Mouse (Mus musculus) regulatory T cell (primary cell): ENCODE data around the gene Lrrc46.

Source experiments
- in situ Hi-C: fragments of 300-600 bp; cut with MboI, MseI; formaldehyde crosslinking; loops from one replicate; pipeline ENCODE4 v1.15.1; 2025; ENCODE audit warnings: high pct_unique_total_duplicates

Gene Lrrc46

DNA sequence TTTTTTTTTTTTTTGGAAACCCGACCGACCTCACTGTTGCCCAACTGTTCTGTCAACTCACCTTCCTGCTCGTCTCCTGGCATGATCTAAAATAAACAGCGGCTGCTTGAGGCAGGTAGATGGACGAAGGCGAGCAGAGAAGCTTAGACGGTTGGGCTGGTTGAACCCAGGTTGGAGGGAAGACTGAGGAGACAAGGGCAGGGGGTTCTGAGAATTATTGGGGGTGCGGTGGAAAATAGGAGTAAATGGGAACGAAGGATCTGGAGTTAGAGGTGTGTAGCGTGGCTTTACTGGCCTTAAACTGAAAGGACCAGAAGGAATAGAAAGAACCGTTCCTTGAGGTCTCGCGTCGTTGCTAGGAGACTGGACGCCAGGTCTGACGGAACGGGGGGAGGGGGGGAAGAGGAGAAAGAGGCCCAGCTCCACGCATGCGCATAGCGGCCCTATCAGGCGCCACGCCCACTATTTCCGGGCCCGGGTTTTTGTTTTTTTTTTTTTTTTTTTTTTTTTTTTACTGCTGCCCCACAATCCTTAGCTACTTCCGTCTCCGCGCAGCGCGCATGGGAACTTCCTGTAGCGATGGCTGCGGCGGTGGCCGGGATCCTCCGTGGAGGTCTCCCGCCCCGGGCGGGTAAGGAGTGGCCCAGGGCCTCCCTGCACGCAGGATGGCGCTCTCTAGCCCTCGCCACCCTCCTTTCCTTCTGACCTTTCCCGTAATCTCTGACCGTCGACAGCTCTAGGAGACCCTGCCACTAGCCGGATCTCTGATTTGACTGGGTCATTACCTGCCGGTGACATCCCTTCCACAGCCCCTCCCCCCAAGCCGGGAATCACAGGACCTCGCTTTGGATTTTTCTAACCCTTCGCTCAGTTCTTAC lies at the start of gene Lrrc46, which contains the start of gene Mrpl10:
Gene Lrrc46, minus strand, starts transcription at position 386 of the 878 bp plus-strand sequence.
Gene Mrpl10, plus strand, starts transcription at position 539 of the 878 bp plus-strand sequence.
- in situ Hi-C loops = no loop called here

DNA sequence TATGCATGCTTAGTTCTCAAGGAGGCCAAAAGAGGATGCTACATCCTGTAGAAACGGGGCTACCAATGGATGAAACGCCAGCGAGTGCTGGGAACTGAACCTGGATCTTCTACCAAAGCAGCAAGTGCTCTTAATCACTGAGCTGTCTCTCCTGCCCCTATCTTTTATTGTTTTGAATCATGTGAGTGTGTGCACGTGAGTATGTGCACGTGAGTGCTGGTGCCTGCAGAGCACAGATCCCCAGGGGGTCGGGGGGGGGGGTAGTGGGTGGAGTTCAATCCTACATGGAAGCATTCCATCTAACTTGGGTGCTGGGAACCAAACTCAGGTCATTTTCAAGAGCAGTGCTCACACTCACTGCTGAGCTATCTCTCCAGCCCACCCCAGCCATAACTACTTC lies 45.2 kb upstream of the Lrrc46 start:
- in situ Hi-C loops = no loop called here

DNA sequence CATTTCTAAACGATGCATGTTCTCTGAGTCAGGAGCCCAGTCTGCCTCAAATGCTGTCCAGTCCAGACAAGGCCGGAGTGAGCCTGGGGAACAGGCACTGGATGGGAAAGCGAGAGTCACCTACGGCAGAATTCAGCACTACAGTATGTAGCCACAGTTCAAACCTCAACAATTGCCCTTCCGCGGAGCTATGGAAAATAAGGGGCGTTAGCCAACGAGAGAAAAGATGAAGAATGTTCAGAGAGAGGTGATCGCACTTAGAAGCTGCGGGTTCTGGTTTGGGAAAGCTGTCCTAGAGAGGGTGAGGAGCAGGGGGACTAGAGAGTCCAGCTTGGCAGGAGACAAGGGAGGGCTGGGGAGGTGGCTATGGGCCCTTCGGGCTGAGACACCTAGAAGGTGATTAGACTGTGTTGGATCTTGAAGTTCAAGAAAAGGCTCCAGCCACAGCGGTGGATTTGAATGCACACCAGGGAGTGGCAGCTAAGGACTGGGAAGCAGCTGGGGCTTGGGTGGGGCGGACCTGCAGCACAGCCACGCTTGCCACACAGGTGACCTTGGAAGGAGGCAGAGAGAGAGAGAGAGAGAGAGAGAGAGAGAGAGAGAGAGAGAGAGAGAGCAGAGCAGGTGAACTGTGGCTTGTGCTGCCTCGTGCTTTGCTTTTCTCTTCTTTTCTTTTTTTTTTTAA lies 43.8 kb upstream of the Lrrc46 start:
- in situ Hi-C loops = no loop called here

DNA sequence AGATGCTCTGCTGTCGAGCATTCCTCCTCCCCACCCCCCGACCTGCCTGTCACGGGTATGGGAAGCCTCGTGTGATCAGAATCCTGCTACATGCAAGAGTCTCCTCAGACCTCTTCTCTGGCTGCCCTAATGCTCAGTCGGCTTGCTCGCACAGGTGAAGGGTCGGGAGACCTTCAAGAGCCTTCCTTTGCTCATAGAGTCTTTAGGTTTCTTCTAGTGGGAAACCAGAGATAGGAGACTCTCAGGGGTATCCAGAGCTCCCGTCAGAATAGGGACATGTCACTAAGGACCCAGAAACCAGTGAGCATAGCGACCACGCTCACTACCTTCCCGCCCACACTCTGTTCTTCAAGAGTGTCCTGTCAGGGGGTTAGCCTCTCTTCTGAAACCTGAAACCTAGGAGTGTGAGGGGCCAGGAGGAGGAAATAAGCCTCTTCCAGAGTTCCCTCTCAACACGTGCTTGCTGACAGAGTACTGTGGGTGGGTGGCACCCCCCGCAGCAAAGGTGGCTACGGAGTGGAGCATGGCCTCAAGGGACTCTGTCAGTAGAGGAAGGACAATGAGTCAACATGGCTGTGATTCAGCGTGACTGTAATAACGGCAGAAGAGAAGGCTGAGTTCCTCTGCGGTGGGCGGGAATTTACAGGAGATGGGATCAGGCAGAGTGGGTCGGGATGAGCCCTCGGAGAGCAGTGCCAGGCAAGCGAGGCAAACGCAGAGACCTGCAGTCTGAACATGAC lies 42.4 kb upstream of the Lrrc46 start:
- in situ Hi-C loops = no loop called here

DNA sequence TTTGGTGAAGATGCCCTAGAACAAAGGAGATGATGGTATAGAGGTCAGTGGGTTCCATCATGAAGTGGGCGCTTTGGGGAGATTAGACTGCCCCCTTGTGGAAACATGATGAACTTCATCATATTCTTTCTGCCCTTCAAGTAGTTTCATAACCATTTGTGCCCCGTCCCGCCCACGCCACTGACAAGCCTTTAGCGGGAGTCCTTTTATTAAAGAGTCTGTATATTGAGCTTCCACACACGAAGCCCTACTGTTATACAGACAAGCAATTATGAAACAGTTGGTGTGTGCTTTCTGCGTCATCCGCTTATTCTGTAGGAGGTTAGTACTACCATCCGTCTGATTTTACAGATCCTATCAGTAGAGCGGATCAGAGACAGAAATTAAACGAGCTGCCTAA lies 41.8 kb upstream of the Lrrc46 start:
- in situ Hi-C loops = no loop called here

DNA sequence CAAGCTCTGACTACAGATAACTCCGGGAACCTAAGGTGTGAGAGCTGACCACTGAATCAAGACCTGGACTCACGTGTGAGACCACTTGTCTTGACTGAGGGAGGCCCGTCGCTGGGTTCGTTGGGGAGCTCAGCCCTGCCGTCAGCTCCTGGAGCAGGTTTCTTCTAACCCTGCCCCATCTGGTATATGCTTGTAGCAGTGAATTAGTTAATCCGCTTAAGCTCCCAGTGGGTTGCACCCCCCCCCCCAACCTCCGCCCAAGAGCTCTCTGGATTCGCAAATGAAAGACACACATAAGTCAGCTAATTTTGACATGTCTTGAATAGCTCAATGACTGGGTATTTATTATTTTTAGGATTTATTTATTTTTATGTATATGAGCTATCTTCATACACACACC lies 39.1 kb upstream of the Lrrc46 start:
- in situ Hi-C loops = no loop called here

DNA sequence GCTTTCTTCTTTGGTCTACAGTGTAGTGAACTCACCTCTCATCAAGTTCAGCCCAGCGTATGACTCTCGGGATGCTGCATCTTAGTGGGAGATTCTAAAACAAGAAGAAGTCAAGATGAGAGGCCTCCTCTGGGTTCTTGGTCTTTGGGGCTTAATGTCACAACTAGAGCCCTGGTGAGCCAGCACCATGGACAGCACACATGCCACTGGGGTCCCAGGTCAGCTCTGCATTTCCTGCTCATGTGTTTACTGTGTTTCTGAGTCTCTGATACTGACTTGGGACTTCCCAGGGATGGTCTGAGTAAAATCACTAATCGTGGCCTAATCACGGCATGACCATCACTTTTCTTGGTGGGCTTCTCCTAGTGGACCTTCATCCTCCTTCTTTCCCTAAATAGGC lies 37.5 kb upstream of the Lrrc46 start:
- in situ Hi-C loops = no loop called here

DNA sequence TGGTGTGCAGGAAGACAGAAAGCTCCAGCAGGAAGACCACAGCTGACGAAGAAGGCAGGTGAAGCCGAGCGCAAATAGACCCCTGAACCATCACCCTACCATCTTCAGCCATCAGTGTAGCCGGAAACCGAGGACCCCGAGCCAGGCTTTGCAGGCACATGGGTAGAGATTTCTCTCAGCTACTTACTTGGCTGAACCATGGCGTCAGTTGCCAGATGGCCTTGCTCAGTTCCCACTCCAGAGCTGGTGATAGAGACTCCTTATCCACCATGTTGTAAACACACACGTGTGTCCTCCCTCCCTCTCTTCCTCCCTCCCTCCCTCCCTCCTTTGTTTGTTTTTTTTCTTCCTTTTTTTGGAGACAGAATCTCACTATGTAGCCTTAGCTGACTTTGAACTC lies 33.0 kb upstream of the Lrrc46 start:
- in situ Hi-C loops = no loop called here

DNA sequence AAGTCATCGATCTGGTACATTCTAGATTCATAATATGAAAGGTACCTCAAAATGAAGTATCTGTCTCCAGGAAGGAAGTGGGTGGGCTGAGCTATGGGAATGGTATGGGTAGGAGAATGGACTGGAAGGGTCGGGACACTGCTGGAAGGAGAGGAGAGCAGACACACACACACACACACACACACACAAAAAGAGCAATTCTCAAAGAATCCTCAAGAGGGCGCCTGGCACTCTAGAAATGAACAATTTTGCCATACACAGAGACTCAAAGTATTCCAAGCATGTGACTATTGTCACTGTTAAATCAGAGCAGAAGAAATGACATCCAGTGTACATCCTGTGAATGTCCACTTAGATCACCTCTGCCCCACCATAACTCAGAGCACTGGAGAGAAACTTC lies 31.3 kb upstream of the Lrrc46 start:
- in situ Hi-C loops = no loop called here

DNA sequence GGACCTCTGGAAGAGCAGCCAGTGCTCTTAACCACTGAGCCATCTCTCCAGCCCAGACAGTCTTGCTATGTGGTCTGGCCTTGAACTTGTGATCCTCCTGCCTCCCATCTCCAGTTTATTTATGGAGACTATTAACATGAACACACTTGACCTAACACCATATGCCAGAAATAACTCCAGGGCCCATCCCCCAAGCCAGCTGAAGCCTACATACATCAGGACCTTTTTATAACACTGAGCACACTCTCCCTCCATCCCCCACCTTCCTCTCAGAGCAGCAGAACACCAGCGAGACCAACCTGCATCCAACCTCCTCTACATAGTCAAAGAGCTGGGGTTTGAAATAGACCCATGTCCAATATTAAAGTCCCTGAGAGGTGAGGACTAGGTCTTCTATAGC lies 29.9 kb upstream of the Lrrc46 start:
- in situ Hi-C loops = no loop called here

DNA sequence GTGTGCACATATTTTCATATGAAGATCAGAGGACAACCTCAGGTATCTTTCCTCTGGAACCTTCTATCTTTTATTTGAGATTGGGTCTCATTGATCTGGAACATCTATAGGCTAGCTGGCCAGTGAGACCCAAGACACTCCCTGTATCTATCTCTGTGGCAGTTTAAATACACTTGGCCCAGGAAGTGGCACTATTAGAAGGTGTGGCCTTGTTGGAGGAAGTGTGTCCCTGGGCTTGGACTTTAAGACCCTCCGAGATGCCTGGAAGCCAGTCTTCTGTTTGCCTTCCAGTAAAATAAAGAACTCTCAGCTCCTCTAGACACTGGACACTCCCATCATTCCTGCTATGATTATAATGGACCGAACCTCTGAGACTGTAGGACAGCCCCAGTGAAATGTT lies 28.6 kb upstream of the Lrrc46 start:
- in situ Hi-C loops = no loop called here

DNA sequence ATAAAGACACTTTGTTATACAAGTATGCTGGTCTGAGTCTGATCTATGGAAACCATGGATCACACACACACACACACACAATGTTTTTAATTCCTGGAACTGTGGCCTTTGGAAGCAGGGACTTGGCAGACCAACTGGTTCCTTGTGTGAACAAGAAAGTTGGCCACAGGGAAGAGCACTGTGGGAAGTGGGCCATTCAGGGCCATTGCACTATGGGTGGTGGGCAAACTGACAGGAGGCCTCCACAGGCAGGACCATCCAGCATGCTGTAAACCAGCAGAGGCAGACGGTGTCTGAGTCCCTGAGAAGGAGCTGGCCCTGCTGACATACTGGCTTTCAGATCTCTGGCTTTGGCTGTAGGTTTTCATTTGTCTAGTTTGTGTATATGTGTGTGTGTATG lies 28.1 kb upstream of the Lrrc46 start:
- in situ Hi-C loops = no loop called here

DNA sequence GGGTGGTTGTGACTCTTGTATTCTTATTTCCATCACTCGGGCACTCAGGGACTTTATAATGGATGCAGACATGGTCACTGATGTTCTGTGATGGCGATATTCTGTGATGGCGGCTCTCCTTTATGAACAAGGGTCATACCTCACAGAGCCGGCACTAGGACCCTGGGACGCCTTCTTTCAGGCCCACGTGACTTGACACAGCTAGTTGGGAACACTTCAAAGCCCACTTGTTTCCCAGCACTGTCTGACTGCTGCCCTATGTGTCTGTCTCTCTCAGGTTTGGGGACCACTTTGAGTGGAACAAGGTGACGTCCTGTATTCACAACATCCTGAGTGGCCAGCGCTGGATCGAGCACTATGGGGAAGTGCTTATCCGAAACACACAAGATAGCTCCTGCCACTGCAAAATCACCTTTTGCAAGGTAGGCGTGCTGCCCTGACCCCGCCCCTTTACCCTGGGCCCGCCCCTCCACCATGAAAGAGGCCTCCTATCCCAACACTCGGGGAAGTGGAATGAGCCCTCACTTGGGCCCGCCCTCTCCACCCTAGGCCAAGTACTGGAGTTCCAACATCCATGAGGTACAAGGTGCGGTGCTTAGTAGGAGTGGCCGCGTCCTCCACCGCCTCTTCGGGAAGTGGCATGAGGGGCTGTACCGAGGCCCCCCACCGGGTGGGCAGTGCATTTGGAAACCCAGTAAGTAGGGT lies 25.6 kb upstream of the Lrrc46 start:
- in situ Hi-C loops = no loop called here

DNA sequence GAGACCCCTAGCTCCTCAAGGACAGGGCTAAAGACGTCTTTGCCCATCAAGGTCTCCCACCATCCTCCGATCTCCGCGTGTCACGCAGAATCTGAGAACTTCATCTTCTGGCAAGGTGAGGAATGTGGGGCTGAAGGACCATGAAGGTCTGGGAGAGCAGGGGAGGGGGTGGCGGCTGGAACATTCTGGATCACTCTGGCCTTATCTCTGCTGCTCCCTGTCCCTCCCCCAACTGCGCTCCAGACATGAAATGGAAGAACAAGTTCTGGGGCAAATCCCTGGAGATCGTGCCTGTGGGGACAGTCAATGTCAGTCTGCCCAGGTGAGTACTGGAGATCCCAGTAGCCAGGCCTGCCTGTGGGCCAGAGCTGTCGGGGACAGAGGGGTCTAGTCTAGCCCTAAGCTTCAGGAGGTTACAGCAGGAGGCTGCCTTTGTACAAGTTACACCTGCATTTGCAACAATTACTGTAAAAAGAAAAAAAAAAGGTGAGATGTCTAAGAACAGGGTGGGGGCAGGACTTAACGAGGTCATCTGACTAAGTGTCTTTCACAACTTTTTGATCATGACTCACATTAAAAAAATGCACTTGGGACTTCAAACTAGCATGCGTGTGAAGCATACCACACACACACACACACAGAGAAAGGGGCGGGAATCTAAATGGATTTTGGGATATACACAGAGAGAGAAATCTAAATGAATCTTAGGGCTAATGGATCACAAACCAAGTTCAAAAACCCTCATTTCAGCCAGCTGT lies 24.5 kb upstream of the Lrrc46 start:
- in situ Hi-C loops = no loop called here

DNA sequence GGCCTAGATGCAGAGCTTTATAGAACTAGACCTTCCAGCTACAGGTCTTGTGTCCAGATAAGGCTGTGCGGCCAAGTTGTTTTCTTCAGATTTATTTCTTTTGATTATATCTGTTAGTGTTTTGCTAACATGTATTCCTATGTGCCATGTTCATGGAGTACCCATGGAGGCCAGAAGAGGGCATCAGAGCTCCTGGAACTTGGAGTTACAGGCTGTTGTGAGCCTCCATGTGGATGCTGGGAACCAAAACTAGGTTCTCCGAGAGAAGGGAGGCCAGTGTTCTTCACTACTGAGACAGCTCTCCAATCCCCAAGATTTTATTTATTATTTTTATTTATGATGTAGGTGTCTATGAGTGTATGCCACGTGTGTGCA lies 22.7 kb upstream of the Lrrc46 start:
- in situ Hi-C loops = no loop called here

DNA sequence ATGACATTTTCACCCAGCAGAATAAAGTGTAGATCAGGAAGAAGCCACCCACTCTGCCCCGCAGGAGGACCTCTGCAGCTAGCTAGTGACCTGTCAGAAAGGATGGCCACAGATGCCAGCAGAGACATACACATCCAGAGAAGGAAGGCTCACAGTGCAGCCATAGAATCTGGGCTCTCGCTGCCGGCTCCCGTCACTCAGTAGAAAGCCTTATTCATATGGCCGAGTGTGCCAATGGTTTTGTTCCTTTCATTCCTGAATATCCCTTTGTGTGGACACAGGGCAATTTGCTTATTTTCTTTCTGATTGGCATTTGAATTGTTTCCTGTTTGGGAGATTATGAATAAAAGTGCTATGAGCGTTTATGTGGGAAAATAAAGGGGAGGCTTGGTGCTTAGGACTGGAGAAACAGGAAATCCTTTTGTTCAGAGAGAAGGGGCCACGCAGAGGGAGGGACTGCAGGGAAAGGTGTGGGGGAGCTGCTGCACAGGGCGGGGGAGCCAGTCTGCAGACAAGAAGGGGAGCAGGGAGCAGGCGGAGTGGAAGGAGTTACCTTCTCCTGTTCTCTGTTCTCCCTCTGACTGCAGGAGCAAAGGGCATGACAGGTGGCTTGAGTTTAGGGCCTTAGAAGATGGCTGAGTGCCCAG lies 22.2 kb upstream of the Lrrc46 start:
- in situ Hi-C loops = no loop called here

DNA sequence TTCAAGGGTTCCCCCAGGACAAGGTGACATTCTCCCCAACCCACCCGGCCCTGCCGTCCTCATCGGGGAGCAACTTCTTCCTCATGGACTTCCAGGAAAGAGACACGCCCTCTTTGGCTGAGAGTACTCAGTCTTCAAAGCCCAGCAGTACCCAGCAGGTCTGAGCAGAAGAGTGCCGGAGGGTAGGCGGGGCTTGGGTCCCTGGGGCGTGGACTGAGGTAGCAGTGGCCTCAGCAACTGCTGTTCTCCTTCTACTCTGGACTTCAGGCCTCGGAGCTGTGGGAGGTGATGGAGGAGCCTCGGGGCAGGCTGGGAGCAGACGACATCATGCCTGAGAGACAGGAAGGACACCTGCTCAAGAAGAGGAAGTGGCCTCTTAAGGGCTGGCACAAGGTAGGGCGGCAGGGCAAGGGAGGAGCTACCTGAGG lies 11.0 kb upstream of the Lrrc46 start:
- in situ Hi-C loops = no loop called here

DNA sequence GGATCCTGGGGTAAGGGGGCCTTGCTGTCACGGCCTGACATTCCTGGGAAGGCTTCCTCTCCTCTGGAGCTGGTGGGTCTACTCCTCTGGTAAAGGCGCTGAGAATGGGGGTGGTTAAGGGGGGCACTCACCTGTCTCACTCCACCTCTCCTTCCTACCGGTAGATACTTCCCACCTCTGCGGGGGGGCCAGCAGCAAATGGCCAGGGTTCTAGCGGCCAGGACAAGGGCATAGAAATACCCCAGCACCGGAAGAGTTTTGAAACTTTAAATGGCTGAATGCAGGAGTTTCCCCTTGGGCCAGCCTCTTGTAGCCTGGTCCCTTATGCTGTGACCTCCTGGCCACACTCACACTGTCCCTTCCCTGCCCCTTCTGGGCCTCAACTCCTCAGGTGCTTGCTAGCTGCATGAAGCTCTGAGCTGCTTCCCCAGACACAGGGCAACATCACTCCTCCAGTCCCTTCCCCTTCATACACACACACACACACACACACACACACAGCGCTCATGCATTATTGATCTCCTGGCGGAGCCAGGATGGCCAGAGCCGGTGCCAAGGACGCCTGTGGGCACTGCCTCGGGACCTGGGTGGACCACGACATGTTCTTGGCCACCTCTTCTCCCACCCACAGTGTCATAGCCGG lies 9.9 kb upstream of the Lrrc46 start:
- in situ Hi-C loops = no loop called here

DNA sequence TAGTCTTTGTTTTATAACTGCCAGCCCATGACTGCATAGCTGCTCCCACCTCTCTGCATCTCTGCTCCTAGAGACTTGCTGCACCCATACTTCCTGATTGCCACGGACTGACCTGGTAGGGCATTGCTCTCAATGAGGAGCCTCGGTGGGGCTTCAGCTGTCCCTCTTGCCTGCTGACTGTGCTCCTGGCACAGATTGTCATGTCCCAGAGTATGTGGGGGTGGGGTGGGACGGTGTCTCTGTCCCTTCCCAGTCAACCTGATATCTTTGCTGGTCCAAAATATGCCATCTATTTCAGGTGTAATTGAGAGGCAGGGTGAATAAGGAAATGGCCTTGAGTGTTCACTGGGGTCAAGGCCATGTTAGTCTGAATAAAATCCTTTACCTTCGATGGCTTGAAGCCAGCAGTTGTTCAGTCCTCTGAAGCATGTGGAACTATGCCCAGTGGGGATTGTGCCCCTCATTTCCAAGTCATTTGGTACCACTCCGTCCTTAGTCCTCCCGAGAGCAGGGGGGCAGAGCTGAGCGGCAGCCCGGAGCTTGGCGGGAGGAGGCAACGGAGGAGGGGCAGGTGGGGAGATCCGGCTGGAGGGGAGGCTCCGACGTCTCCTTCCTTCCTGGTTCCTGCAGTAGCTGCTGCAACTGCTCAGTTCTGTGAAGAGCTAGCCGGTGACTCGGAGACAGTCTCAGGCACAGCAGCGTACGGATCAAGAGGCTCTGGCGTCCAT lies 9.2 kb upstream of the Lrrc46 start, which contains the start of gene Osbpl7:
Gene Osbpl7, plus strand, starts transcription at position 413 of the 728 bp plus-strand sequence.
- in situ Hi-C loops = no loop called here
